In the genomic region with DNA sequence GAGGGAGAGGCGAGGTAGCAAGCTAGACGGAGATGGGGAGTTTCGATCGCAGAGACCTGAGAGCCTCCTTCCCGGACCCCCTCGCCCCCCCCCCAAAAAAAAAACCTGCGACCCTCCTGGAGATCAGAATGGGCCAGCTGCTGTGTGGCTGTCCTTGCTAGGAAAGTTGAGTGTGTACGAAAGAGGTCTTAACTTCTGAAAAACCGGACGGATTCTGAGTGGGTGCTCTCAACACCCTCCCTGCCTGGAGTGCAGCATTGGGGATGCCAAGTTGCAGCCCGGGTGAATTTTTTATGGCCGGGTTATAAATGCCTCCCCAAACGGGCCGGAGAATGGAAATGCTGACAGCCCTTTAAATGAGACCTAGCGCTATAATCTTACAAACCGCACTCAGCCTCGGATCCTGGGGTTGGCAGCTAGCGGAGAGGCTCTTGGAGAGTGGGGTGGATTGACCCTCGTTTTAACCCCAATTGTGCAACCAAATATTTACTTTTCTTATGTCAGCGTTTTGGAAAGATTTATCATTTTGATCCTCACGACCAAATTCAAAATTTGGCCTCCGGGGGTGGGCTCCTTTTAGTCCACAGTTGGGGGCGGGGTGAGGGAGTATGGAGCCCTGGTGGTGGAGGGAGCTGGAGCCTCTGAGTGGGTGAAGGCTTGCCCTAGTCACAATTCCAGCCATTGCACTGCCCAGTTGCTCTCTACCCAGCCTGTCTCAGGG, we compare ENCODE assay signal across 8 mouse cellular contexts. TPM values are rescaled to one million over a fixed set of nuclear protein-coding genes. Genes with fewer than 3 reads are reported as not detected.
DNase-seq lines count a peak whose midpoint lies in the region; ATAC-seq lines count a peak whose summit lies in the region.

No protein-coding gene starts in this region.

- H3K27me3 ChIP-seq in embryonic facial prominence, embryonic 13.5 days = peaks cover 8% of the 10 kb centered on the region; the same call in 1 of the 2 replicates
- H3K27me3 ChIP-seq in hindbrain, embryonic 16.5 days (replicated peaks; ENCODE audit: control insufficient read depth, insufficient read depth, low read length) = peaks cover 16% of the 10 kb centered on the region

- DNase-seq in left cerebral cortex, postnatal 36 days (ENCODE audit: low spot score in 2 of 2) = peak; percentile 25 to 26
- no peak for DNase-seq in left cerebral cortex, postnatal 14 days (ENCODE audit: low spot score in 2 of 2)
- peak; percentile 34 for DNase-seq in lung, postnatal 14 days
- no peak for DNase-seq in frontal cortex, adult 2 months (ENCODE audit: extremely low spot score in 1 of 2, low spot score in 1 of 2)
- DNase-seq in left cerebral cortex, postnatal 10 days (ENCODE audit: extremely low spot score in 1 of 2, low spot score in 2 of 2) = no peak
- DNase-seq in retina, postnatal 1 day = no peak

- peak overlapping the region; percentile 64 for H3K4me3 ChIP-seq in embryonic facial prominence, embryonic 13.5 days
- H3K4me3 ChIP-seq in hindbrain, embryonic 16.5 days (ENCODE audit: low read length) = peak overlapping the region; percentile 70

- WGBS in embryonic facial prominence, embryonic 13.5 days = under 1% methylated on average over 23 of the region's 23 CpGs
- WGBS in hindbrain, embryonic 16.5 days = 2% methylated on average over 23 of the region's 23 CpGs

- ATAC-seq in embryonic facial prominence, embryonic 13.5 days (ENCODE audit: insufficient number of reproducible peaks, insufficient read depth, low FRiP score, low TSS enrichment, low read depth) = no peak
- ATAC-seq in hindbrain, embryonic 16.5 days = no peak

- H3K9me3 ChIP-seq in embryonic facial prominence, embryonic 13.5 days = no peaks in the 10 kb centered on the region
- no peaks in the 10 kb centered on the region for H3K9me3 ChIP-seq in hindbrain, embryonic 16.5 days (ENCODE audit: control insufficient read depth, low read length)

- H3K4me1 ChIP-seq in embryonic facial prominence, embryonic 13.5 days = peaks cover 71% of the 10 kb centered on the region
- H3K4me1 ChIP-seq in hindbrain, embryonic 16.5 days (ENCODE audit: control insufficient read depth, insufficient read depth, low read depth, low read length) = peaks cover 14% of the 10 kb centered on the region

- H3K36me3 ChIP-seq in embryonic facial prominence, embryonic 13.5 days = no peaks in the 10 kb centered on the region
- H3K36me3 ChIP-seq in hindbrain, embryonic 16.5 days (ENCODE audit: control insufficient read depth, insufficient read depth, low read length) = no peaks in the 10 kb centered on the region

- H3K9ac ChIP-seq in embryonic facial prominence, embryonic 13.5 days = peak overlapping the region; percentile 82
- H3K9ac ChIP-seq in hindbrain, embryonic 16.5 days (ENCODE audit: low read depth, low read length) = peak overlapping the region; percentile 70

- H3K27ac ChIP-seq in embryonic facial prominence, embryonic 13.5 days = peak overlapping the region; percentile 88
- H3K27ac ChIP-seq in hindbrain, embryonic 16.5 days (ENCODE audit: low read depth, low read length) = no peak overlapping the region

- H3K4me2 ChIP-seq in embryonic facial prominence, embryonic 13.5 days = peak overlapping the region; percentile 71
- peak overlapping the region; percentile 99 for H3K4me2 ChIP-seq in hindbrain, embryonic 16.5 days (ENCODE audit: low read length)

- intact Hi-C loops in left cerebral cortex, postnatal 36 days (cut with DNase I) = loop anchor here (5.0 kb wide), 1 partner anchor 110 kb away; no protein-coding TSS in a partner anchor
- intact Hi-C loops in left cerebral cortex, postnatal 14 days (cut with DNase I) = loop anchor here (5.0 kb wide), 3 partner anchors 55 to 155 kb away; no protein-coding TSS in a partner anchor
- intact Hi-C loops in left cerebral cortex, postnatal 10 days (cut with DNase I) = loop anchor here (5.0 kb wide), 1 partner anchor 75 kb away; no protein-coding TSS in a partner anchor

RNA-seq across cellular contexts. Expression of gene Slit3, which starts 1.2 kb away (rescaled TPM):
- 10 to 100 TPM; 43.7 to 71.5 TPM for total RNA-seq in left cerebral cortex, postnatal 36 days (2021)
- 10 to 100 TPM; 58.3 to 58.6 TPM for total RNA-seq in left cerebral cortex, postnatal 14 days (2021)
- polyA plus RNA-seq in embryonic facial prominence, embryonic 13.5 days (2015; fragmentation: Nextera tagmentation; extraction: Ambion mirVana) = 28.0 and 37.4 TPM in 2 replicates
- polyA plus RNA-seq in hindbrain, embryonic 16.5 days (2015; fragmentation: Nextera tagmentation; extraction: Ambion mirVana) = 9.0 and 14.8 TPM in 2 replicates
- polyA plus RNA-seq in frontal cortex, adult 2 months (2012; rRNA removed) = 10.8 and 11.3 TPM in 2 replicates
- 10 to 100 TPM; 41.4 to 47.4 TPM for total RNA-seq in left cerebral cortex, postnatal 10 days (2021)

Comparison
In these comparisons a context has a peak if more than half of its experiments do, and no peak if none do; other contexts are left out.
1. DNase-seq: peak in left cerebral cortex, postnatal 36 days (2 of 2) and lung, postnatal 14 days (single experiment); none in left cerebral cortex, postnatal 14 days (0 of 2), frontal cortex, adult 2 months (0 of 2), left cerebral cortex, postnatal 10 days (0 of 2) and retina, postnatal 1 day (single experiment).